Mouse (Mus musculus) myocyte (in vitro differentiated cells): ENCODE results near the gene Sh3tc1. TPM values are rescaled to one million over a fixed set of nuclear protein-coding genes. Genes with fewer than 3 reads are reported as not detected.

Experiments used
- H3K27me3 ChIP-seq: one replicate; pipeline ENCODE4 v1.6.1; 2011; ENCODE audit not compliant: control insufficient read depth, insufficient read depth, insufficient read length
- H3K36me3 ChIP-seq: one replicate; pipeline ENCODE4 v1.6.1; 2011; ENCODE audit not compliant: control insufficient read depth, insufficient read depth
- H3K4me2 ChIP-seq: one replicate; pipeline ENCODE4 v1.6.1; 2011; ENCODE audit warnings: low read depth, control low read depth
- H3K4me3 ChIP-seq: one replicate; pipeline ENCODE4 v1.5.1; 2011; ENCODE audit warnings: mild to moderate bottlenecking, control low read depth, moderate library complexity
- H3K79me2 ChIP-seq: one replicate; pipeline ENCODE4 v1.6.1; 2011; ENCODE audit not compliant: control insufficient read depth, insufficient read depth
- H3ac ChIP-seq: one replicate; pipeline ENCODE4 v1.6.1; 2011; ENCODE audit not compliant: control insufficient read depth, insufficient read length
- CEBPB ChIP-seq: IDR thresholded peaks from 2 replicates; pipeline ENCODE4 v1.6.1; 2011; ENCODE audit warnings: mild to moderate bottlenecking, moderate library complexity; ENCODE audit not compliant: poor library complexity, insufficient read depth, severe bottlenecking
- E2F4 ChIP-seq: IDR thresholded peaks from one replicate; pipeline ENCODE4 v1.6.1; 2011; ENCODE audit warnings: mild to moderate bottlenecking, control low read depth, moderate library complexity; ENCODE audit not compliant: insufficient read depth
- MAX ChIP-seq: IDR thresholded peaks from one replicate; pipeline ENCODE4 v1.6.1; 2011; ENCODE audit warnings: low read depth, mild to moderate bottlenecking, control low read depth
- MYOD1 ChIP-seq, 3 experiments: IDR thresholded peaks; one replicate each; pipeline ENCODE4 v1.6.1; 2011; ENCODE audit warnings: control low read depth in 2 of 3, low read depth in 2 of 3, mild to moderate bottlenecking in 2 of 3, moderate library complexity in 1 of 3; ENCODE audit not compliant: insufficient read length in 2 of 3, control insufficient read depth in 1 of 3
- MYOG ChIP-seq, 3 experiments: IDR thresholded peaks; one replicate each; pipeline ENCODE4 v1.6.1; 2011; ENCODE audit warnings: control low read depth in 2 of 3, low read depth in 2 of 3, mild to moderate bottlenecking in 2 of 3; ENCODE audit not compliant: insufficient read length in 2 of 3, control insufficient read depth in 1 of 3, insufficient read depth in 1 of 3
- POLR2A ChIP-seq: IDR thresholded peaks from one replicate; pipeline ENCODE4 v1.6.1; 2011; ENCODE audit warnings: low read depth, mild to moderate bottlenecking, control low read depth, moderate library complexity; ENCODE audit not compliant: insufficient read length
- POLR2AphosphoS2 ChIP-seq: IDR thresholded peaks from one replicate; pipeline ENCODE4 v1.6.1; 2011; ENCODE audit warnings: low read depth, control low read depth; ENCODE audit not compliant: insufficient read length
- REST ChIP-seq: IDR thresholded peaks from one replicate; pipeline ENCODE4 v1.6.1; 2011; ENCODE audit warnings: mild to moderate bottlenecking, control low read depth, moderate library complexity; ENCODE audit not compliant: insufficient read depth, insufficient read length
- SRF ChIP-seq: IDR thresholded peaks from one replicate; pipeline ENCODE4 v1.6.1; 2011; ENCODE audit warnings: low read depth; ENCODE audit not compliant: control insufficient read depth, insufficient read length
- TCF12 ChIP-seq: IDR thresholded peaks from one replicate; pipeline ENCODE4 v1.6.1; 2011; ENCODE audit warnings: mild to moderate bottlenecking, control low read depth; ENCODE audit not compliant: poor library complexity, insufficient read depth, severe bottlenecking
- TCF3 ChIP-seq: IDR thresholded peaks from one replicate; pipeline ENCODE4 v1.6.1; 2011; ENCODE audit warnings: low read depth, control low read depth; ENCODE audit not compliant: insufficient read length
- USF1 ChIP-seq: IDR thresholded peaks from one replicate; pipeline ENCODE4 v1.6.1; 2011; ENCODE audit warnings: low read depth, mild to moderate bottlenecking, control low read depth, moderate library complexity
- polyA plus RNA-seq: library from polyadenylated mRNA; unstranded; fragments of >200 nt; fragmentation: generic; extraction: Trizol; gene quantifications from one replicate; pipeline ENCODE4 v1.2.1, GENCODE M21; 2012; ENCODE audit warnings: missing spikeins

Sh3tc1 gene
- polyA plus RNA-seq, 1 experiment = 0.26 TPM

GRCm38 (mm10) chr5:35662021-35662545 is 77.7 kb downstream of the Sh3tc1 start:
- H3ac ChIP-seq = no peak overlapping the region
- no peak overlapping the region for H3K4me2 ChIP-seq
- no peak for TF ChIP-seq SRF
- no peak for TF ChIP-seq MYOD1 (IDR thresholded peaks at IDR 0.05; ENCODE audit: control insufficient read depth in 1 of 3, insufficient read length in 2 of 3, low read depth in 2 of 3)
- TF ChIP-seq MYOG (IDR thresholded peaks at IDR 0.05; ENCODE audit: control insufficient read depth in 1 of 3, insufficient read depth in 1 of 3, insufficient read length in 2 of 3, low read depth in 2 of 3) = no peak
- no peak for TF ChIP-seq POLR2AphosphoS2
- TF ChIP-seq POLR2A = no peak
- TF ChIP-seq TCF3 = no peak
- TF ChIP-seq E2F4 = no peak
- TF ChIP-seq REST = no peak
- no peak for TF ChIP-seq MAX
- no peak for TF ChIP-seq USF1
- TF ChIP-seq TCF12 = no peak
- no peak for TF ChIP-seq CEBPB
- H3K27me3 ChIP-seq = no peaks in the 10 kb centered on the region
- H3K36me3 ChIP-seq = no peaks in the 10 kb centered on the region
- no peaks in the 10 kb centered on the region for H3K79me2 ChIP-seq
- H3K4me3 ChIP-seq = no peak overlapping the region

GRCm38 (mm10) chr5:35661210-35661609 is 78.6 kb downstream of the Sh3tc1 start:
- H3K4me2 ChIP-seq = no peak overlapping the region
- H3ac ChIP-seq = no peak overlapping the region
- no peaks in the 10 kb centered on the region for H3K79me2 ChIP-seq
- no peak overlapping the region for H3K4me3 ChIP-seq
- H3K27me3 ChIP-seq = no peaks in the 10 kb centered on the region
- TF ChIP-seq MYOD1 (IDR thresholded peaks at IDR 0.05; ENCODE audit: control insufficient read depth in 1 of 3, insufficient read length in 2 of 3, low read depth in 2 of 3) (no peak), SRF (no peak), MYOG (IDR thresholded peaks at IDR 0.05; ENCODE audit: control insufficient read depth in 1 of 3, insufficient read depth in 1 of 3, insufficient read length in 2 of 3, low read depth in 2 of 3) (no peak), USF1 (no peak), MAX (no peak), POLR2AphosphoS2 (no peak), REST (no peak), CEBPB (no peak), TCF3 (no peak), E2F4 (no peak), POLR2A (no peak), TCF12 (no peak)
- no peaks in the 10 kb centered on the region for H3K36me3 ChIP-seq

- Histone ChIP-seq H3ac (no peak overlapping the region), H3K27me3 (no peaks in the 10 kb centered on the region), H3K4me2 (no peak overlapping the region), H3K36me3 (no peaks in the 10 kb centered on the region), H3K79me2 (no peaks in the 10 kb centered on the region), H3K4me3 (no peak overlapping the region)
- no peak for TF ChIP-seq SRF
Measured at GRCm38 (mm10) chr5:35659503-35659902, 80.3 kb downstream of the Sh3tc1 start.

GRCm38 (mm10) chr5:35655753-35656485 is 83.9 kb downstream of the Sh3tc1 start:
- H3ac ChIP-seq = no peak overlapping the region
- H3K4me2 ChIP-seq = no peak overlapping the region
- H3K79me2 ChIP-seq = no peaks in the 10 kb centered on the region
- H3K4me3 ChIP-seq = no peak overlapping the region
- H3K27me3 ChIP-seq = no peaks in the 10 kb centered on the region
- no peaks in the 10 kb centered on the region for H3K36me3 ChIP-seq
- no peak for TF ChIP-seq REST
- TF ChIP-seq SRF = no peak
- no peak for TF ChIP-seq TCF12
- no peak for TF ChIP-seq POLR2AphosphoS2
- TF ChIP-seq POLR2A = no peak
- TF ChIP-seq E2F4 = no peak
- no peak for TF ChIP-seq CEBPB
- TF ChIP-seq MYOG (IDR thresholded peaks at IDR 0.05; ENCODE audit: control insufficient read depth in 1 of 3, insufficient read depth in 1 of 3, insufficient read length in 2 of 3, low read depth in 2 of 3) = no peak
- no peak for TF ChIP-seq MYOD1 (IDR thresholded peaks at IDR 0.05; ENCODE audit: control insufficient read depth in 1 of 3, insufficient read length in 2 of 3, low read depth in 2 of 3)
- no peak for TF ChIP-seq TCF3
- TF ChIP-seq MAX = no peak
- TF ChIP-seq USF1 = no peak
